Mouse (Mus musculus): ENCODE results near the gene Olfr33. TPM values are rescaled to one million over a fixed set of nuclear protein-coding genes. Genes with fewer than 3 reads are reported as not detected.

Gene Olfr33
- total RNA-seq (2023) = not detected

GRCm38 (mm10) chr7:102718970-102719369 lies at the start of gene Olfr33:
TSS of gene Olfr33 (minus strand) at chr7:102719070.

GRCm38 (mm10) chr7:102759266-102759665 lies 40.4 kb upstream of the Olfr33 start, which contains the start of the genes Olfr560 and Olfr78:
TSS of gene Olfr560 (minus strand) at chr7:102759366.
TSS of gene Olfr78 (minus strand) at chr7:102759471.

GRCm38 (mm10) chr7:102727391-102727790 lies 8.5 kb upstream of the Olfr33 start, which contains the start of gene Olfr559:
TSS of gene Olfr559 (minus strand) at chr7:102727491.

GRCm38 (mm10) chr7:102701915-102702314 lies 17.0 kb downstream of the Olfr33 start, which contains the start of gene Olfr558:
TSS of gene Olfr558 (plus strand) at chr7:102702215.

GRCm38 (mm10) chr7:102695358-102696125 lies 23.3 kb downstream of the Olfr33 start, which contains the start of gene Olfr557:
TSS of gene Olfr557 (plus strand) at chr7:102695910.

GRCm38 (mm10) chr7:102686944-102687501 lies 31.8 kb downstream of the Olfr33 start, which contains the start of gene Trim68:
TSS of gene Trim68 (minus strand) at chr7:102687327.

GRCm38 (mm10) chr7:102664599-102664998 lies 54.3 kb downstream of the Olfr33 start, which contains the start of gene Olfr556:
TSS of gene Olfr556 (plus strand) at chr7:102664899.

Other genes starting within 250 kb of the Olfr33 start
- not detected for gene Olfr543, start 237.4 kb downstream of the Olfr33 start, total RNA-seq (2023)
- gene Olfr544, start 230.8 kb downstream of the Olfr33 start, total RNA-seq (2023) = not detected
- gene Olfr545, start 219.5 kb downstream of the Olfr33 start, total RNA-seq (2023) = not detected
- gene Olfr547, start 184.3 kb downstream of the Olfr33 start, total RNA-seq (2023) = not detected
- not detected for gene Olfr548-ps1, start 178.2 kb downstream of the Olfr33 start, total RNA-seq (2023)
- gene Olfr549, start 169.2 kb downstream of the Olfr33 start, total RNA-seq (2023) = not detected
- gene Trim21, start 153.6 kb downstream of the Olfr33 start, total RNA-seq (2023) = 10 to 100 TPM; 15.5 to 22.2 TPM
- gene Olfr550, start 147.6 kb downstream of the Olfr33 start, total RNA-seq (2023) = not detected
- not detected for gene Olfr551, start 127.2 kb downstream of the Olfr33 start, total RNA-seq (2023)
- not detected for gene Olfr552, start 121.3 kb downstream of the Olfr33 start, total RNA-seq (2023)
- gene Olfr553, start 100.9 kb downstream of the Olfr33 start, total RNA-seq (2023) = not detected
- gene Olfr554, start 80.6 kb downstream of the Olfr33 start, total RNA-seq (2023) = not detected
- not detected for gene Olfr555, start 60.2 kb downstream of the Olfr33 start, total RNA-seq (2023)
- not detected for gene Olfr556, start 54.2 kb downstream of the Olfr33 start, total RNA-seq (2023)
- 1 to 10 TPM; 1.9 TPM for gene Trim68, start 31.7 kb downstream of the Olfr33 start, total RNA-seq (2023)
- not detected for gene Olfr557, start 23.2 kb downstream of the Olfr33 start, total RNA-seq (2023)
- gene Olfr558, start 16.9 kb downstream of the Olfr33 start, total RNA-seq (2023) = not detected
- gene Olfr559, start 8.4 kb upstream of the Olfr33 start, total RNA-seq (2023) = not detected
- not detected for gene Olfr560, start 40.3 kb upstream of the Olfr33 start, total RNA-seq (2023)
- not detected for gene Olfr78, start 40.4 kb upstream of the Olfr33 start, total RNA-seq (2023)
- not detected for gene Olfr561, start 52.2 kb upstream of the Olfr33 start, total RNA-seq (2023)
- gene Olfr564, start 84.4 kb upstream of the Olfr33 start, total RNA-seq (2023) = not detected
- gene Olfr566, start 139.7 kb upstream of the Olfr33 start, total RNA-seq (2023) = not detected
- not detected for gene Olfr568, start 158.1 kb upstream of the Olfr33 start, total RNA-seq (2023)
- gene Olfr569, start 171.8 kb upstream of the Olfr33 start, total RNA-seq (2023) = not detected
- gene Olfr570, start 175.5 kb upstream of the Olfr33 start, total RNA-seq (2023) = not detected
- gene Olfr571, start 198.5 kb upstream of the Olfr33 start, total RNA-seq (2023) = not detected
- not detected for gene Olfr572, start 205.3 kb upstream of the Olfr33 start, total RNA-seq (2023)
- gene Olfr573-ps1, start 223.5 kb upstream of the Olfr33 start, total RNA-seq (2023) = not detected
- not detected for gene Olfr574, start 229.4 kb upstream of the Olfr33 start, total RNA-seq (2023)
- not detected for gene Olfr575, start 239.7 kb upstream of the Olfr33 start, total RNA-seq (2023)
- not detected for gene Olfr576, start 243.6 kb upstream of the Olfr33 start, total RNA-seq (2023)